Mouse (Mus musculus) heart, embryonic 10.5 days (tissue): ENCODE results near the gene Cept1. TPM values are rescaled to one million over a fixed set of nuclear protein-coding genes. Genes with fewer than 3 reads are reported as not detected.

Source experiments
- DNase-seq: peaks from one replicate; pipeline ENCODE4 v3.0.0-alpha.2; 2017; ENCODE audit warnings: low spot score
- H3K27ac ChIP-seq: fragments of 300-500 bp; sonication (generic); 2 replicates; pipeline ENCODE4 v1.5.1; 2016; ENCODE audit warnings: mild to moderate bottlenecking
- H3K27me3 ChIP-seq: fragments of 300-500 bp; sonication (generic); 2 replicates; pipeline ENCODE4 v1.6.1; 2016; ENCODE audit warnings: mild to moderate bottlenecking; ENCODE audit not compliant: poor library complexity, insufficient read depth, severe bottlenecking
- H3K36me3 ChIP-seq: fragments of 300-500 bp; sonication (generic); 2 replicates; pipeline ENCODE4 v1.6.1; 2016; ENCODE audit warnings: mild to moderate bottlenecking, moderate library complexity
- H3K4me1 ChIP-seq: fragments of 300-500 bp; sonication (generic); 2 replicates; pipeline ENCODE4 v1.6.1; 2016; ENCODE audit warnings: mild to moderate bottlenecking
- H3K4me3 ChIP-seq: fragments of 300-500 bp; sonication (generic); 2 replicates; pipeline ENCODE4 v1.5.1; 2016; ENCODE audit warnings: mild to moderate bottlenecking, moderate library complexity
- H3K9me3 ChIP-seq: fragments of 300-500 bp; sonication (generic); 2 replicates; pipeline ENCODE4 v1.6.1; 2016; ENCODE audit warnings: mild to moderate bottlenecking, moderate library complexity
- WGBS: fragments of 180-500 bp; shearing (Covaris S2); methylation state at CpG from one replicate; pipeline ENCODE4 v1.1.7; 2016; 5-methylcytosine and 5-hydroxymethylcytosine counted together
- polyA plus RNA-seq: library from polyadenylated mRNA; unstranded; fragments of >200 nt; fragmentation: Nextera tagmentation; extraction: Ambion mirVana; gene quantifications from 2 replicates; pipeline ENCODE4 v1.2.1, GENCODE M21; 2016

Cept1 gene
- polyA plus RNA-seq, 1 experiment from 2014 or later: 36.6 TPM

DNA sequence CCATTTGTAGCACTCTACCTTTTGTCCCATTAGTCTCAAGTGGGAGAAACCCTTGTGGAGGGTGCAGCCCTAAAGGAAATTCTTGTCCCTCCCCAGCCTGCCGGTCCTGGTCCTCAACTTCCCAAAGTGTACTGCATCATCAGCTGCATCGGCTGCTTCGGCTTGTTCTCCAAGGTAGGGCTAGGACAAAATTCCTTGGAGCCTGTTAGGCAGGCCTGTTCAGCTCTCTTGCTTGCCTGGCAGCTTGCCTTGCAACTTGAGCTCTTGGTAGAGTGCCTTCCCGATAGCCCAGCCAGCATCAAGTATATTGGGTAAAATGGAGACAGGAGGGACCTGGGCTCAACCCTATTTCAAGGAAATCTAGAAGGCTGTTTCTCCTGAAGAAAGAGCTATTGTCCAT lies 57.4 kb downstream of the Cept1 start:
- no peak overlapping the region for H3K4me3 ChIP-seq
- DNase-seq: no peak
- H3K36me3 ChIP-seq: no peaks in the 10 kb centered on the region
- WGBS: 78% methylated on average over 4 of the region's 4 CpGs
- no peaks in the 10 kb centered on the region for H3K27me3 ChIP-seq
- H3K27ac ChIP-seq: no peak overlapping the region
- peaks cover 7% of the 10 kb centered on the region; the same call in 1 of the 2 replicates for H3K4me1 ChIP-seq
- no peaks in the 10 kb centered on the region for H3K9me3 ChIP-seq

DNA sequence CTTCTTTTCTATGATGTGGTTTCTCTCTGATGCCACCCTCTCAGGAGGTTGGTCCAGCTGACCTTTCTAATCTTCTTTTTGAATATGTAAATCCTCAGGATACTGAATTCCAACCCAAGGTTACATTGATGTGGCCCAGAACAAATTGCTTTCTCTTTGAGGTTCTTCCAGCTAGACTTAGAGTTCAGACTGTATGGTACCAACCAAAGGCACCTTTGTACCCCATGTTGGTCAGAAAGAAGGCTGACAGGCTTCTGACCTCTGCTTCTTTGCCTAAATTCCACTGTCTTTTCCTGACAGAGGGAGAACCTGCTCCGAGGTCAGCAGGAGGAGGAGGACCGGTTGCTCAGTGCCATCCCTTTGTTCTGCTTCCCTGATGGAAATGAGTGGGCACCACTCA lies 60.1 kb downstream of the Cept1 start:
- no peaks in the 10 kb centered on the region for H3K27me3 ChIP-seq
- H3K9me3 ChIP-seq: no peaks in the 10 kb centered on the region
- no peaks in the 10 kb centered on the region for H3K36me3 ChIP-seq
- peaks cover 9% of the 10 kb centered on the region; the same call in 1 of the 2 replicates for H3K4me1 ChIP-seq
- no peak overlapping the region for H3K4me3 ChIP-seq
- no peak for DNase-seq
- WGBS: 85% methylated on average over 2 of the region's 2 CpGs
- H3K27ac ChIP-seq: no peak overlapping the region

DNA sequence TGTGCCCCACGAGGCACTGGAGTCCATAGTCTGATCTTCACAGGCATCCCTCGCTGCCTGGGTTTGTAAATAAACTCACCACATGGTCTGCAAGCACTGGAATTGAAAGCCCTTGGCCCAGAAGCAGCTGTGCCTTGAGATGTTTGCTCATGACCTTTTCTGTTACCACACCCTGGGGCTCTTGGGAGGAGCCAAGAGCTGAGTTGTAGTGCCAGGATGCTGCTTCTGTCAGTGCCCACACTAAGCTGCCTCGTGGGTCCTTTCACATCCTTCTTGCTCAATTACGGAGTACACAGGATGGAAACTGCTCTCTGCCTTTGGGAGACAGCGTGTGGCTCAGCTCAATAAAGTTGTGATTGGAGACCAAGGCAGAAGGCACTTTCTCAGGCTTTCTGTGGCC lies 61.8 kb downstream of the Cept1 start:
- Histone ChIP-seq H3K9me3 (no peaks in the 10 kb centered on the region), H3K27ac (no peak overlapping the region), H3K4me1 (peaks cover 13% of the 10 kb centered on the region; the same call in 1 of the 2 replicates), H3K4me3 (no peak overlapping the region), H3K27me3 (no peaks in the 10 kb centered on the region), H3K36me3 (no peaks in the 10 kb centered on the region)
- WGBS: 74% methylated on average over 5 of the region's 5 CpGs
- no peak for DNase-seq

DNA sequence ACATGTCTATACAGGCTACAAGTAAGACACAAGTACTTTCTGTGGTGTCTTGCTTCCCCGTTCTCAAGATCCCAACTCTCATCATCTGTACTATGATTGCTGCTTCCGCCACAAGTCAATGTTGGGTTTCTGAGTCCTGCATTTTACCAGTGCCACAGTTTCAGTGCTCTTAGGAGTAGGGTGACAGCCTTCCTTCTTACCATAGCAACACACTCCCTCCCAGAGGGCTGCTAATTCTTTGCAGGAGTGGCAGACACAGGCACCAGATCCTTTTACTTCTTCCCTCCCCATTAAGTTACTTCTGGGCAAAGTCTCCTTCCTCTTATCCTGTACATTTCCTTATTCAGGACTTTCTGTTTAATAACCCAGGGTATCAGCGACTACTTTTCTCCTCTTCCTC lies 62.7 kb downstream of the Cept1 start:
- WGBS: 82% methylated on average over 3 of the region's 3 CpGs
- DNase-seq: no peak
- Histone ChIP-seq H3K9me3 (no peaks in the 10 kb centered on the region), H3K4me1 (peaks cover 13% of the 10 kb centered on the region; the same call in 1 of the 2 replicates), H3K27me3 (no peaks in the 10 kb centered on the region), H3K27ac (no peak overlapping the region), H3K4me3 (no peak overlapping the region), H3K36me3 (no peaks in the 10 kb centered on the region)

DNA sequence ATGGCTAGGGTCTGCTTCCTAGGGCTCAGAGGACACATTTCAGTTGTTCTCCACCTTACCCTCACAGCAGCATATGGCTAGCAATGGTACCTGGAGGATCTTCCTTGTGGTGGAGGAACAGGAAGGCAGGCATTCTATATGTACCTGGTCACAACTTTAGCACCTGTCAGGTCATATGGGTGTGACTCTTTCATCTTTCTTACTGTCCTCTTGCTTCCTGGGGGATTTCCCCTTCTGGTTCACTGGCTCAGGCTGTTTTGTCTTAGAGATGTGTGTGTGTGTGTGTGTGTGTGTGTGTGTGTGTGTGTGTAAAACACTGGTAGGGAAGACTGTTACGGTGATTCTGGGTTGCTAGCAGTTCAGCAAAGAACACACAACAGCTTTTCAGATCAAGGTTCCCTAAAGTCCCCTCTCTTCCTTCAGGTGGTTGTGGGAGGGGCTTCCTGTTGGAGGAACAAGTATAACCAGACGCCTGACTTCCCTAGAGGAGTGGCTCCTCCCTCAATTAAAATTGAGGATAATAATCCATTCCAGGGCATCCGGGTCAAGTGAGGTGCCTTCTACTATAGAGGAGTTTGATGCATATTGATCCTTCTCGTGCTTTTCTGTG lies 63.7 kb downstream of the Cept1 start:
- WGBS: 66% methylated on average over 4 of the region's 4 CpGs
- peaks cover 13% of the 10 kb centered on the region; the same call in 1 of the 2 replicates for H3K4me1 ChIP-seq
- no peak overlapping the region for H3K27ac ChIP-seq

DNA sequence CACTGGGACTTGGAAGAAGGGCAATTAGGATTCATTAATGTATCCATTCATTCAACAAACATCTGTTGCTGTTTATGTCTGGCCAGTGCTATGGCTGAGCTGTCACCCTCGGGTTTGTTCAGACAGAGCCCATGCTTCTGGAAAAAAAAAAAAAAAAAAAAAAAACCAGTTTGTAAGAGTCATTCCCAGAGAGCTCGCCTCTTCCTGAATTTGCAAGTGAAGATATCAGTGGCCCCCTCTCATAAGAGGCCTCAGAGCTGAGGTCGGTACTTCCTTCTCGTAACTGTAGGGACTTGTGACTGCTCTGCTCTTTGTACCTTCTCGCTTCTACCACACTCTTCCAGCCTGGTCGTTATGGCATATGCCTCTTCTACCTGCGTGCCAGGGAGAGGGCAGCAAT lies 64.3 kb downstream of the Cept1 start:
- H3K27ac ChIP-seq: no peak overlapping the region
- WGBS: 55% methylated on average over 7 of the region's 7 CpGs
- peaks cover 13% of the 10 kb centered on the region; the same call in 1 of the 2 replicates for H3K4me1 ChIP-seq
- no peaks in the 10 kb centered on the region for H3K36me3 ChIP-seq
- H3K4me3 ChIP-seq: peak overlapping the region; percentile 72
- H3K9me3 ChIP-seq: no peaks in the 10 kb centered on the region
- H3K27me3 ChIP-seq: no peaks in the 10 kb centered on the region
- no peak for DNase-seq

More for the DNA sequence above, 63.7 kb downstream of the Cept1 start:
- Histone ChIP-seq H3K4me3 (no peak overlapping the region), H3K27me3 (no peaks in the 10 kb centered on the region), H3K9me3 (no peaks in the 10 kb centered on the region), H3K36me3 (no peaks in the 10 kb centered on the region)
- DNase-seq: no peak

DNA sequence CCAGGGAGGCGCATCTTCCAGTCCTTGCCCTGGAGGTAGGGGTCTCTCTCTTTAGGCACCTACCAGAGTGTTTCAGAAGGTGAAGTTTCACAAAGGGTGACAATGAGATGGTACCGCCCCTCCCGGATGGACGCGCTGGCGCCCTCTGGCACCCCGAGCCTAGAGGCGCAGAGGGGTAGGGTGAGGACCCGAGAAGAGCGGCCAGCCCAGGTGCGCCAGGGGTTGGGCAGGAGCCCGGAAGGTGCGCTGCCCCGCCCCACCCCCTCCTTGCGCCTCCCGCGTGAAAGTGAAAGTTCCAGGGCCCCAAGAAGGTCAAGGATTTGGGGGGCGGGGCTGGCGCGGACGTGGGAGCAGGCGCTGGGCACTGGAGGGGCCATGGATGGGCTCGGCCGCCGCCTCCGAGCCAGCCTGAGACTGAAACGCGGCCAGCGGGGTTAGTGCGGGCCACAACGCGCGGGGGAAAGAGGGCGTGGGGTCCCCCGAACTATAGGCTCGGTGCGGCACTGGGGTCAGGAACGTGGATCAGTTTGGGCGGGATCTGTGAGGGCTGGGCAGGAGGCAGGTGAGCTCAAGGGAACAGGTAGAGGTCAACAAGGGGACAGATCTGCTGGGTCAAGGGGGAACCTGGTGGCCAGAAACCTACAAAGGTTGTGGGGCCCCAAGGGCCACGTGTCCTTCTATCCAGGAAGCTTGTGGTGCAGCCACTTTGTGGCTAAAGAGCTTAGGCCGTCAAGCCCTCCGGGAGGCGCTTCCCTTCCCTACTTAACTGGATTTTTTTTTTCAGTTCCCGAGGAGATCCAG lies 65.1 kb downstream of the Cept1 start, which contains the start of gene Dennd2d:
Gene Dennd2d, plus strand, starts transcription at position 125 of the 801 bp plus-strand sequence.
- no peaks in the 10 kb centered on the region for H3K9me3 ChIP-seq
- peak within 1 kb of the TSS; percentile 81 for H3K27ac ChIP-seq
- H3K36me3 ChIP-seq: no peaks in the 10 kb centered on the region
- no peaks in the 10 kb centered on the region for H3K27me3 ChIP-seq
- H3K4me1 ChIP-seq: peaks cover 13% of the 10 kb centered on the region; the same call in 1 of the 2 replicates
- no peak for DNase-seq
- peak within 1 kb of the TSS; percentile 72 for H3K4me3 ChIP-seq
- 1% methylated on average over 44 of the region's 44 CpGs for WGBS

DNA sequence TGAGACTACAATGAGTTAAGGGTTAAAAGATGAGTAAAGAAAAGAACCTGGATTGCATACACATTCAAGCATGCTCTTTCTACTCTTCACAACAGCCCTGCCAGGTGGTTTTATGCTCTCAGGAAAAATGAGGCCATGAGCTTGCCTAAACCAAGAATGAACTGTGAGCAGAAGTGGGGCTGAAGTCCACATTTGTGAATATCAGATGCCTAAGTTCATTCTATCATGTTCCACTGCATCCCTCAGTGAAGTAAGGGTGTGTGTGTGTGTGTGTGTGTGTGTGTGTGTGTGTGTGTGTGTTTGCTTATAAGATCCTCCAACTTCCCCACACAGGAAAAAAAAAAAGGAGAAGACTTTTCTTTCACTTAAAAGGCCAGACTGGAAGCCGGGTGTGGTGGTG lies 70.7 kb downstream of the Cept1 start:
- Histone ChIP-seq H3K27me3 (no peaks in the 10 kb centered on the region), H3K9me3 (no peaks in the 10 kb centered on the region), H3K4me1 (no peaks in the 10 kb centered on the region), H3K36me3 (no peaks in the 10 kb centered on the region), H3K27ac (no peak overlapping the region), H3K4me3 (no peak overlapping the region)
- DNase-seq: no peak
- WGBS: 71% methylated on average over 1 of the region's 1 CpGs

DNA sequence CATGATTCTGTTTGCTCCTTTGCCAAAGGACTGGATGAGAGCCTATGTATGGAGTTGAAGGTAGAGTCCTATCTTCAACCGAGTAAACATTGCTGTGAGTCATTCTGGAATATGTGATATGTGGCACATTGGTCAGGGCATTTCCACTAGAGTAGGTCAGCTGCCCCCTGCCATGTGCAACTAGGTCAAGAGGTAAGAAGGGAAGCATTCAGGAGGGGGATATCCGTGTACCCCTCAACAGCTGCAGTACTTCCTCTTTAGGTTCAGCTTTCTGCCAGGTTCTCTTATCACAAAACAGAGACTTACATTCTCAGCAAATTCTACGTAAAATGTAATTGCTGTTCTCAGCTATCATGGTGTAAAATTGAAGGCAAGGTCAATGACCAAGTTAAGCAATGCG lies 73.4 kb downstream of the Cept1 start:
- Histone ChIP-seq H3K4me3 (no peak overlapping the region), H3K27me3 (no peaks in the 10 kb centered on the region), H3K9me3 (no peaks in the 10 kb centered on the region), H3K4me1 (no peaks in the 10 kb centered on the region), H3K36me3 (no peaks in the 10 kb centered on the region), H3K27ac (no peak overlapping the region)
- 76% methylated on average over 4 of the region's 4 CpGs for WGBS
- no peak for DNase-seq

DNA sequence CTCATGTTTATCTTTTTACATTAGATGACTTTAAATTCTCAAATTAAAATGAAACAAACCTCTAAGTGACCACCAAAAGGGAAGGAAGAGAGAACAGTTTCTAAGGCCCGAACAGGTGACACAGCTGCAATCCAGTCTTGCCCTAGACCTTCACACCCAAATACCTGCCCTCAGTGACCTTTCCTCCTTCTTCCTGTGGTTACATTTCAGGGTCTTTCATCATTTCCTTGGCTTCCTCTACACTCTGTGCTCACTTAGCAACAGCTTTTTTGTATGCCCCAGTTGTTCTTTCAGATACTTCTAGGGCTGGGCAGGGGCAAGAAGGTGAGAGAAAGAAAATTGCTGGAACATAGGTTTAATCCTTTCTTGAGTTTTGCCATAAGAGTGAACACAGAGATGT lies 82.9 kb downstream of the Cept1 start:
- Histone ChIP-seq H3K9me3 (no peaks in the 10 kb centered on the region), H3K27ac (no peak overlapping the region), H3K36me3 (no peaks in the 10 kb centered on the region), H3K4me1 (no peaks in the 10 kb centered on the region), H3K4me3 (no peak overlapping the region), H3K27me3 (no peaks in the 10 kb centered on the region)
- DNase-seq: no peak
- 85% methylated on average over 1 of the region's 1 CpGs for WGBS

DNA sequence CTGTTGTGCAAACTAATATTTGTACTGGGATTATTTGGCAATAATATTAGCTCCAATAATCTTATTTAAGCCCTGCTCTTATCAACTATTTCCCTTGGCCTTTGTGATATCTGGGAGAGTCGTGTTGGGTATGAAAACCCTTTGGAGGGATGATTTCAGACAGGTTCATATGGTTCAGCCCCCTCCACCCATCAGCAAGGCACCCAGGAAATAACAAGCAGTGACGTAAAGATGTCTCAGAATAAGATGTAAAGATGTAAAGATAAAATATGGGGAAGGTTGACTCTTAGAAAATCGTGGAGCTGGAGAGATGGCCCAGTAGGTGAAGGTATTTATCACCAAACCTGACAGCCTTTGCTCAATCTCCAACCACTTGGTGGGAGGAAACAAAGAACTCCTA lies 85.1 kb downstream of the Cept1 start:
- H3K9me3 ChIP-seq: no peaks in the 10 kb centered on the region
- no peak for DNase-seq
- H3K4me3 ChIP-seq: no peak overlapping the region
- no peaks in the 10 kb centered on the region for H3K4me1 ChIP-seq
- no peaks in the 10 kb centered on the region for H3K27me3 ChIP-seq
- no peak overlapping the region for H3K27ac ChIP-seq
- H3K36me3 ChIP-seq: no peaks in the 10 kb centered on the region
- 62% methylated on average over 3 of the region's 3 CpGs for WGBS

DNA sequence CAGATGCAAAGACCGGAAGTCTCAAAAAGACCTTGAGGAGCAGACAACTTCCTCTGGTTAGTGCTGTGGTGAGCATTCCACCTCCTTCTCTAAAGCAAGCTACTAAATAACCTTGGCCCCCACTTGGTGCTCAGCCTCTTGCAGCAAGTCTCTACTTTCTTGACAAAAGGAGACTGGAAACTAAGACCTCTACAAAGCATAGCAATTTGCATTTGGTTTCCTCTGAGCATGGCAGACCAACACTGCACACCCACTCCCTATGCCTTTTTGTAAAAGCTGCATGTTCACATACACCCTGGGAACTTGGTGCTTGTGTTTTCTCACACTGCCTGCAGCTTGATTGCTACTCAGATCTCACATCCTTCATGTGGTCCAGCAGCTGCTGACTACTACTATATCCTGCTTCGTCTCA lies 85.5 kb downstream of the Cept1 start:
- WGBS: 95% methylated on average over 2 of the region's 2 CpGs
- Histone ChIP-seq H3K36me3 (no peaks in the 10 kb centered on the region), H3K9me3 (no peaks in the 10 kb centered on the region), H3K27me3 (no peaks in the 10 kb centered on the region), H3K4me3 (no peak overlapping the region), H3K4me1 (no peaks in the 10 kb centered on the region), H3K27ac (no peak overlapping the region)
- no peak for DNase-seq

DNA sequence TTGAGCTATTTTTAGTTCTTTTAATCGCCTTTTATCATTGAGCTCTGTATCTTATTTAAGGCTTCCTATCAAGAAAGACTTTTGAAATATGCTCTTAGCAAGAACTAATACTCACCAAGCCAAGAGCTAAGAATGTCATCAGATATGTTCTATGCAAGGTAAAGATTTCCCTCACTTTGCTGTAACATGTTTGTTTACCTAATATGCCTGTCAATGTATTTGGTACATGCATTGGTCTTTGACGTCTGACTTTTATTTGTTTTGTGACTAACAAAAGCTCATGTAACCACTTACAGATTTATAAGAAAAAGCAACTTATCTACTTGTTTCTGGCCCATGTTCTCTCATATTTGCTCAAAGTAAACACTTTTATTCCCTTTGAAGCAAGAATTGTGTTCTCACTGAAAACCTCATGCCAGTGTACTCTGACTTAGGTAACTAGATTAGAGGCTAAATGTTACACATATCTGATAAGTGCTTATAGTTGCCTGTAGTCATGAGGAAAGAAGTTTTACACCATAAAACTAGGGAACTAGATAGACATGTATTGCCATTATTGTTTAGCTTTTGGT lies 90.2 kb downstream of the Cept1 start:
- 74% methylated on average over 2 of the region's 2 CpGs for WGBS
- no peaks in the 10 kb centered on the region for H3K9me3 ChIP-seq
- H3K27ac ChIP-seq: no peak overlapping the region
- H3K36me3 ChIP-seq: no peaks in the 10 kb centered on the region
- no peaks in the 10 kb centered on the region for H3K4me1 ChIP-seq
- no peak for DNase-seq
- H3K4me3 ChIP-seq: no peak overlapping the region
- no peaks in the 10 kb centered on the region for H3K27me3 ChIP-seq
